Mouse (Mus musculus): ENCODE results near the gene Cldn10. TPM values are rescaled to one million over a fixed set of nuclear protein-coding genes. Genes with fewer than 3 reads are reported as not detected.
A peak's percentile ranks its signal among the peaks of the same experiment; 100 is the strongest.

The Cldn10 gene
- polyA plus RNA-seq, 1 experiment, result 1.4 TPM

DNA sequence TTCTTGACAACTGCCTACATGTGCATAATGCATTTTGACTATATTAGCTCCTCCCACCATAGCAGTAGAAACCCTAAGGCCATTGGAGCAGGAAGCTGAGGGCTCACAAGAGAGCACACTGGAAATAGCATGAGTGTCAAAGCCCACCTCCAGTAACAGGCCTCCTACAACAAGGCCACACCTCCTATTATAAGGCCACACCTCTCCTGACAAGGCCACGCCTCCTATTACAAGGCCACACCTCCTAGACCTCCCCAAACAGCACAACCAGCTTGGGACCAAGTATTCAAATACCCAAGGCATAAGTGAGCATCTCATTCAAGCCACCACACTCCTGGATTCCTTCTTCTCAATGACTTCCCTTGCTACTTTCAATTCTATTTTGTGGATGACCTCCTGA is 6.5 kb downstream of the Cldn10 start:
- WGBS, result 73% methylated on average over 1 of the region's 1 CpGs
- H3K4me3 ChIP-seq (ENCODE audit: extremely low read depth, insufficient read depth, insufficient read length), result no peak overlapping the region
- H3K36me3 ChIP-seq (ENCODE audit: control insufficient read depth, insufficient read depth, low read length), result no peaks in the 10 kb centered on the region
- TF ChIP-seq CTCF (IDR thresholded peaks at IDR 0.05; ENCODE audit: extremely low read depth, insufficient read depth, insufficient read length, insufficient replicate concordance), result no peak
- TF ChIP-seq POLR2A (IDR thresholded peaks at IDR 0.05; ENCODE audit: low read depth, low read length), result no peak
- H3K27me3 ChIP-seq (ENCODE audit: control insufficient read depth, insufficient read depth, low read length), result no peaks in the 10 kb centered on the region
- H3K4me1 ChIP-seq (ENCODE audit: control insufficient read depth, insufficient read depth, insufficient read length), result peaks cover 11% of the 10 kb centered on the region; the same call in 1 of the 2 replicates
- H3K27ac ChIP-seq (ENCODE audit: insufficient read depth, low read length), result no peak overlapping the region
- no peak for DNase-seq (ENCODE audit: low read depth in 1 of 2, low spot score in 2 of 2)

GRCm38 (mm10) chr14:118794893-118795292 is 7.2 kb downstream of the Cldn10 start:
- Histone ChIP-seq H3K36me3 (ENCODE audit: control insufficient read depth, insufficient read depth, low read length) (no peaks in the 10 kb centered on the region), H3K27ac (ENCODE audit: insufficient read depth, low read length) (no peak overlapping the region), H3K4me3 (ENCODE audit: extremely low read depth, insufficient read depth, insufficient read length) (no peak overlapping the region), H3K4me1 (ENCODE audit: control insufficient read depth, insufficient read depth, insufficient read length) (peaks cover 11% of the 10 kb centered on the region; the same call in 1 of the 2 replicates), H3K27me3 (ENCODE audit: control insufficient read depth, insufficient read depth, low read length) (no peaks in the 10 kb centered on the region)
- whole genome bisulfite sequencing, result 44% methylated on average over 2 of the region's 2 CpGs
- DNase-seq (ENCODE audit: low read depth in 1 of 2, low spot score in 2 of 2), result no peak
- no peak for TF ChIP-seq POLR2A (IDR thresholded peaks at IDR 0.05; ENCODE audit: low read depth, low read length)
- TF ChIP-seq CTCF (IDR thresholded peaks at IDR 0.05; ENCODE audit: extremely low read depth, insufficient read depth, insufficient read length, insufficient replicate concordance), result no peak

DNA sequence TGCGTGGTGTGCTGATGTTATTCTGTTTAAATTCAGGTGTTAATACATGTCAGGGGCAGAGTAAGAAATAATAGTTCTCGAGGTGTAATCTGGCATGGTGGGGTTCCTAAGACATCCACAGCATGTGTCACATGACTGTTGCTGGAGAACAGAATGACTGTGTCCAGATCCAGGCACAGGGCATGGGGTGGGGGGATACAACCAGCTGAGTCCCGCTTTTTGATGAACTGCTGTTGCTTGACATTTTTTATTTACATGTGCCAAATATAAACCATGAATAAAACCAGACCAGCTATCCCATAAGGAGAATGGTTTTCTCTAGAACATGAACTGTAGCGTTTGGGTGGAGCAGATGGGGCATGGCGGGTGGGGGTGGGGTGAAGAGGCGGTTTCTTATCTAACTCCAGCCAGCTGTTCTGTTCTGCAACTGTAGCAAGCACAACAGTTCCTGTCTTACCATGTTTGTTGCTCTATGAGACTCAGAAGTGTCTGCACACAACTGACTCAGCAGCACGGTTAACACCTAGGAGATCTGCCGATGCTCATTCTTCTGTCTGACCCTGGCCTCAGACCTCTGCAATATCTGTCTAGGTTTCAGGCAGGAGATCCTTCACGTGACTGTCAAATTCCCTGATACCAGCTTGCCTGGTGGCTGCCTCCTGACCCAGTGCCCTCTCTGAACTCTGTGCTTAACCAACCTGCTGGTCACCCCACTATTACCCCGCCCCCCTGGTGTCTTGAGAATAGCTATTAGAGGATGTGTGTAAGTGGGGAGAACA is 8.4 kb downstream of the Cldn10 start:
- Histone ChIP-seq H3K4me3 (ENCODE audit: extremely low read depth, insufficient read depth, insufficient read length) (no peak overlapping the region), H3K27me3 (ENCODE audit: control insufficient read depth, insufficient read depth, low read length) (no peaks in the 10 kb centered on the region), H3K36me3 (ENCODE audit: control insufficient read depth, insufficient read depth, low read length) (no peaks in the 10 kb centered on the region), H3K27ac (ENCODE audit: insufficient read depth, low read length) (peak overlapping the region; percentile 62; the same call in 1 of the 2 replicates), H3K4me1 (ENCODE audit: control insufficient read depth, insufficient read depth, insufficient read length) (peaks cover 11% of the 10 kb centered on the region; the same call in 1 of the 2 replicates)
- WGBS, result 11% methylated on average over 10 of the region's 10 CpGs
- no peak for DNase-seq (ENCODE audit: low read depth in 1 of 2, low spot score in 2 of 2)
- TF ChIP-seq CTCF (IDR thresholded peaks at IDR 0.05; ENCODE audit: extremely low read depth, insufficient read depth, insufficient read length, insufficient replicate concordance) (no peak), POLR2A (IDR thresholded peaks at IDR 0.05; ENCODE audit: low read depth, low read length) (no peak)

DNA sequence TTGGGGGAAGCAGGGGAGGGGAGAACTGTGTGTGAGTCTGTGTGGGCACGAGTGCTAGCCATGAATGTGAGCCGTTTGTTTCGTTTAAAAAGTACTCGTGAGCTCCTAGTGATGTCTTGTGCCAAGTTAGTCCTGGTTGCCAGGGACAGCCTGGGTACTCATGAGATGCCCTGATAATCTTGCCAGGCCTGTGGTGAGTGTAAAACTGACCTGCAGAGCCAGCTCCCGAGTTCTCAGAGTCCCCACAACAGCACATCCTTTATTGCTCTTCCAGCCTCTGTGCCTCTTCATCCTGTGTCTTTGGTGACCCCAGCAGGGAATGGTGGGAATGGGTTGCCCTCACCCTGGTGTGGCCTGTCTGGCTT is 9.0 kb downstream of the Cldn10 start:
- no peak for DNase-seq (ENCODE audit: low read depth in 1 of 2, low spot score in 2 of 2)
- Histone ChIP-seq H3K27ac (ENCODE audit: insufficient read depth, low read length) (peak overlapping the region; percentile 62; the same call in 1 of the 2 replicates), H3K36me3 (ENCODE audit: control insufficient read depth, insufficient read depth, low read length) (no peaks in the 10 kb centered on the region), H3K4me1 (ENCODE audit: control insufficient read depth, insufficient read depth, insufficient read length) (peaks cover 11% of the 10 kb centered on the region; the same call in 1 of the 2 replicates), H3K27me3 (ENCODE audit: control insufficient read depth, insufficient read depth, low read length) (no peaks in the 10 kb centered on the region), H3K4me3 (ENCODE audit: extremely low read depth, insufficient read depth, insufficient read length) (no peak overlapping the region)
- no peak for TF ChIP-seq POLR2A (IDR thresholded peaks at IDR 0.05; ENCODE audit: low read depth, low read length)
- 8% methylated on average over 5 of the region's 5 CpGs for WGBS

- no peak for DNase-seq (ENCODE audit: low read depth in 1 of 2, low spot score in 2 of 2)
- whole genome bisulfite sequencing, result 56% methylated on average over 9 of the region's 9 CpGs
- Histone ChIP-seq H3K27me3 (ENCODE audit: control insufficient read depth, insufficient read depth, low read length) (no peaks in the 10 kb centered on the region), H3K4me1 (ENCODE audit: control insufficient read depth, insufficient read depth, insufficient read length) (peaks cover 11% of the 10 kb centered on the region; the same call in 1 of the 2 replicates), H3K27ac (ENCODE audit: insufficient read depth, low read length) (no peak overlapping the region), H3K4me3 (ENCODE audit: extremely low read depth, insufficient read depth, insufficient read length) (no peak overlapping the region), H3K36me3 (ENCODE audit: control insufficient read depth, insufficient read depth, low read length) (no peaks in the 10 kb centered on the region)
- no peak for TF ChIP-seq CTCF (IDR thresholded peaks at IDR 0.05; ENCODE audit: extremely low read depth, insufficient read depth, insufficient read length, insufficient replicate concordance)
- no peak for TF ChIP-seq POLR2A (IDR thresholded peaks at IDR 0.05; ENCODE audit: low read depth, low read length)
Measured at GRCm38 (mm10) chr14:118797270-118797669, 9.6 kb downstream of the Cldn10 start.

DNA sequence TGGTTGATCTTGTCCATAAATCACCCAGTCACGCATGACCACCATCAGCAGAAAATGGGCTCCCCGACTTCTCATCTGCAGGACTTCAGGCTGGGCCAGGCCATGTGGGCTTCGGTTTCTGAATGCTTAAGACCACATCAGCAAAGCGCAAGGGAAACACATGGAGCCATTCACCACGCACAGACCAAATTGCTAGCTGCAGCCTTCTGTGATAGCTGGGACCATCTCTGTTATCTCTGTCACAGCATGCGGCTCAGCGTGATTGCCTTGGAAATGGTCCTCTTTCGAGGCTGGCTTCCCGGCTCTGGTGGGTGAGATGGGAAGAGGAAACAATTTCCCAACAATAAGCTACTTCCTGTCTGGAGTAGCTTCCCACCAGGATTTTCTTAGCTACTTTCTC is 12.2 kb downstream of the Cldn10 start:
- TF ChIP-seq POLR2A (IDR thresholded peaks at IDR 0.05; ENCODE audit: low read depth, low read length) (no peak), CTCF (IDR thresholded peaks at IDR 0.05; ENCODE audit: extremely low read depth, insufficient read depth, insufficient read length, insufficient replicate concordance) (no peak)
- H3K36me3 ChIP-seq (ENCODE audit: control insufficient read depth, insufficient read depth, low read length), result no peaks in the 10 kb centered on the region
- peaks cover 11% of the 10 kb centered on the region; the same call in 1 of the 2 replicates for H3K4me1 ChIP-seq (ENCODE audit: control insufficient read depth, insufficient read depth, insufficient read length)
- no peak overlapping the region for H3K27ac ChIP-seq (ENCODE audit: insufficient read depth, low read length)
- WGBS, result 61% methylated on average over 9 of the region's 9 CpGs
- no peak for DNase-seq (ENCODE audit: low read depth in 1 of 2, low spot score in 2 of 2)
- H3K4me3 ChIP-seq (ENCODE audit: extremely low read depth, insufficient read depth, insufficient read length), result no peak overlapping the region
- no peaks in the 10 kb centered on the region for H3K27me3 ChIP-seq (ENCODE audit: control insufficient read depth, insufficient read depth, low read length)

DNA sequence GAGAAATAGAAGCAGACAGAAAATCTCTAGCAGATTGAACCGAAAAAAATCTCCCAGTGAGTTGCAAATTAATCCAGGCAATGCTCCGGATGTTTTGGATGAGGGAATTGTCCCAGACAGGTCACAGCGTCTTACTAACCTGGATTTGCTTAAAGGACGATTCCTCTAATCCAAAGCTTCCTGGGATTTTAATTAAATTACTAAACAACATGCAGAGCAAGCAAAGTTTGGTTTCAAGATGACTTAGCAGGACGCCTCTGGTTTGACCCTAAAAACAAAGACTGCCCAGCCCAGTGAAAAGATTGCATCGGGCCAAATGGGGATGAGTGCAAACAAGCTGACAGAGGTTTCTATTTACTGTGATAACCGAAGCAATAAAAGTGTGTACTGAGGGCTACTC is 16.2 kb downstream of the Cldn10 start:
- no peak for TF ChIP-seq CTCF (IDR thresholded peaks at IDR 0.05; ENCODE audit: extremely low read depth, insufficient read depth, insufficient read length, insufficient replicate concordance)
- no peak for TF ChIP-seq POLR2A (IDR thresholded peaks at IDR 0.05; ENCODE audit: low read depth, low read length)
- no peaks in the 10 kb centered on the region for H3K27me3 ChIP-seq (ENCODE audit: control insufficient read depth, insufficient read depth, low read length)
- no peak overlapping the region for H3K27ac ChIP-seq (ENCODE audit: insufficient read depth, low read length)
- WGBS, result 88% methylated on average over 7 of the region's 7 CpGs
- no peaks in the 10 kb centered on the region for H3K36me3 ChIP-seq (ENCODE audit: control insufficient read depth, insufficient read depth, low read length)
- no peak overlapping the region for H3K4me3 ChIP-seq (ENCODE audit: extremely low read depth, insufficient read depth, insufficient read length)
- no peak for DNase-seq (ENCODE audit: low read depth in 1 of 2, low spot score in 2 of 2)
- no peaks in the 10 kb centered on the region for H3K4me1 ChIP-seq (ENCODE audit: control insufficient read depth, insufficient read depth, insufficient read length)

All from spleen, adult 2 months (tissue).